Mouse (Mus musculus): Measurements from ENCODE around the gene Dcun1d2. TPM values are rescaled to one million over a fixed set of nuclear protein-coding genes. Genes with fewer than 3 reads are reported as not detected.
A peak's percentile ranks its signal among the peaks of the same experiment; 100 is the strongest.

Dcun1d2 gene
- total RNA-seq, 2 experiments from 2014 or later, result 72.0 to 72.2 TPM

- peak; percentile 87 to 95 for DNase-seq
- intact Hi-C loops (cut with DNase I), result loop anchor here (2.0 to 5.0 kb wide), 2 partner anchors 41 to 106 kb away; partner anchors contain the start of genes Adprhl1, Cul4a and Pcid2
These were observed 74.3 kb downstream of the Dcun1d2 start for GRCm38 (mm10) chr8:13213479-13214268.

GRCm38 (mm10) chr8:13209770-13210169 lies 78.2 kb downstream of the Dcun1d2 start:
- intact Hi-C loops (cut with DNase I), result loop anchor here (5.0 to 10.0 kb wide), 4 partner anchors 37 to 102 kb away; partner anchors contain the start of genes Cul4a, Lamp1 and Pcid2
- peak in 1 of 2 experiments; percentile 38 for DNase-seq

GRCm38 (mm10) chr8:13208627-13209355 lies 79.1 kb downstream of the Dcun1d2 start:
- intact Hi-C loops (cut with DNase I), result loop anchor here (5.0 to 10.0 kb wide), 3 partner anchors 36 to 76 kb away; partner anchors contain the start of gene Lamp1
- DNase-seq, result peak; percentile 49 to 77

GRCm38 (mm10) chr8:13206290-13206689 lies 81.6 kb downstream of the Dcun1d2 start:
- intact Hi-C loops (cut with DNase I), result loop anchor here (2.0 to 10.0 kb wide), 4 partner anchors 17 to 74 kb away; partner anchors contain the start of gene Lamp1
- no peak for DNase-seq

Other genes starting within 250 kb of the Dcun1d2 start
- gene Proz, start 227.2 kb downstream of the Dcun1d2 start, total RNA-seq (2021), result not detected
- 1 to 10 TPM; 7.5 to 8.1 TPM for gene Pcid2, start 182.7 kb downstream of the Dcun1d2 start, total RNA-seq (2021)
- gene Cul4a, start 182.5 kb downstream of the Dcun1d2 start, total RNA-seq (2021), result 10 to 100 TPM; 65.9 to 66.7 TPM
- gene Lamp1, start 129.0 kb downstream of the Dcun1d2 start, total RNA-seq (2021), result 100 to 1,000 TPM; 299 to 317 TPM
- 10 to 100 TPM; 10.8 to 13.1 TPM for gene Grtp1, start 87.5 kb downstream of the Dcun1d2 start, total RNA-seq (2021)
- 10 to 100 TPM; 47.4 to 71.2 TPM for gene Adprhl1, start 34.0 kb downstream of the Dcun1d2 start, total RNA-seq (2021)
- gene Tmco3, start 59 bp upstream of the Dcun1d2 start, total RNA-seq (2021), result 10 to 100 TPM; 12.0 to 12.7 TPM
- 10 to 100 TPM; 47.3 to 55.3 TPM for gene Tfdp1, start 50.6 kb upstream of the Dcun1d2 start, total RNA-seq (2021)
- gene Atp4b, start 108.7 kb upstream of the Dcun1d2 start, total RNA-seq (2021), result not detected
- under 1 TPM in 1 of 2 experiments, not detected in 1; 0.03 TPM for gene Grk1, start 117.0 kb upstream of the Dcun1d2 start, total RNA-seq (2021)
- 1 to 10 TPM; 2.7 to 2.8 TPM for gene Tmem255b, start 147.1 kb upstream of the Dcun1d2 start, total RNA-seq (2021)
- 10 to 100 TPM; 55.1 to 58.8 TPM for gene Gas6, start 206.4 kb upstream of the Dcun1d2 start, total RNA-seq (2021)

All from gastrocnemius, postnatal 36 days (tissue).